Mouse (Mus musculus) embryonic fibroblast, embryonic 13.5 days (primary cell): ENCODE results near the gene Zc3h12a. TPM values are rescaled to one million over a fixed set of nuclear protein-coding genes. Genes with fewer than 3 reads are reported as not detected.
A peak's percentile ranks its signal among the peaks of the same experiment; 100 is the strongest.

ENCODE experiments used
- H3K27ac ChIP-seq: 2 replicates; pipeline ENCODE4 v1.5.1; 2012; ENCODE audit warnings: low read length, control low read depth, inconsistent platforms; ENCODE audit not compliant: insufficient read depth
- H3K4me1 ChIP-seq: 2 replicates; pipeline ENCODE4 v1.6.1; 2011; ENCODE audit warnings: low read length; ENCODE audit not compliant: control insufficient read depth, insufficient read depth
- H3K4me3 ChIP-seq: 2 replicates; pipeline ENCODE4 v1.5.1; 2011; ENCODE audit warnings: mild to moderate bottlenecking, control low read depth, low read length; ENCODE audit not compliant: insufficient read depth
- CTCF ChIP-seq: IDR thresholded peaks from 2 replicates; pipeline ENCODE4 v1.5.1; 2011; ENCODE audit warnings: mild to moderate bottlenecking, control low read depth, low read length, moderate library complexity, borderline replicate concordance; ENCODE audit not compliant: insufficient read depth
- POLR2A ChIP-seq: IDR thresholded peaks from 2 replicates; pipeline ENCODE4 v1.6.1; 2011; ENCODE audit warnings: low read depth, mild to moderate bottlenecking, control low read depth, low read length, moderate library complexity
- polyA plus RNA-seq: library from polyadenylated mRNA; stranded (reverse); fragments of >200 nt; gene quantifications from 2 replicates; pipeline ENCODE4 v1.2.4, GENCODE M21; 2011; ENCODE audit warnings: low read depth; ENCODE audit not compliant: missing spikeins, insufficient read length

Zc3h12a gene
- polyA plus RNA-seq, 1 experiment: 6.0 TPM

DNA sequence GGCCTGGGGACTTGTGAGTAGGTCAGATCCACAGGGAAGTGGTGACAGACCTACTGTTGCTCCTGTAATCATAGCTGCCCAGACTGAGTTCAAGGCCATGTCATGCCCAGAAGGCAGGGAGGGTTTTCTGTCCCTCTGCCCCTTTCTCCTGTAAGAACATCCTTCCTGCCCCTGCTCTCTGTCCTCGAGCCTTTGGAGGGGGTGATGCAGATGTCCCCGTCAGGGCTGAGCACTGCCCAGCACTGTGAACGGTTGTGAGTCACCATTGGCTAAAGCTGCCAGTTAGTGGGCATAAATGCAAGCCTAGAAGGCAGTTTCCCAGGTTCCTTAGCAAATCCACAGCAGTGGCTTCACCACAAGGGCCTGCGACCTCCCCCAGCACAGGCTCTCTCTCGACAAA lies 34.6 kb downstream of the Zc3h12a start:
- TF ChIP-seq CTCF (no peak), POLR2A (no peak)
- Histone ChIP-seq H3K4me1 (peaks cover 11% of the 10 kb centered on the region), H3K4me3 (no peak overlapping the region), H3K27ac (no peak overlapping the region)

DNA sequence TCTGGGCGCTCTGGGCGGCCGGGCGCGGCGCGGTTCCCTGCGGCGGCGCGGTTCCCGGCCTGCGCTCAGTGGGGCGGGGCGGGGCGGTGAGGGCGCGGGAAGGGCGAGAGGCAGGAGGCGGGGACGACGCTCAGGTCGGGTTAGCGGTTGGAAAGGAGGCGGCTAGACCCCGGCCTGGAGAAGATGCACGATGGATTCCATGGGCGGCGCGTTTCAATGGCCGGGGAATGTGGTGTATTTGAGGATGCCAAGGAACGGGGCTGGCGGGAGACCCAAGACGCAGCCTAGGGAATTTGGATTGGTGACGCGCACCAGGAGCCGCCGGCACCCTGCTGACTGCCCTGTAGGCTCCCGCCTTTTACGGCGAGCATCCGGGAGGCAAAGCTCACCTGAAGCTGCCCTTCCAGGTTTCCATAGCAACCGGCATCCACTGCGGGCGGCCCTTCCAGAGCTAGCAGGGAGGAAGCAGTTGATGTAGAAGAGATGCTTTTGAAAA lies 42.2 kb downstream of the Zc3h12a start:
- H3K27ac ChIP-seq: peak overlapping the region; percentile 84
- H3K4me3 ChIP-seq: peak overlapping the region; percentile 58
- no peak for TF ChIP-seq CTCF
- TF ChIP-seq POLR2A: no peak
- H3K4me1 ChIP-seq: no peaks in the 10 kb centered on the region

DNA sequence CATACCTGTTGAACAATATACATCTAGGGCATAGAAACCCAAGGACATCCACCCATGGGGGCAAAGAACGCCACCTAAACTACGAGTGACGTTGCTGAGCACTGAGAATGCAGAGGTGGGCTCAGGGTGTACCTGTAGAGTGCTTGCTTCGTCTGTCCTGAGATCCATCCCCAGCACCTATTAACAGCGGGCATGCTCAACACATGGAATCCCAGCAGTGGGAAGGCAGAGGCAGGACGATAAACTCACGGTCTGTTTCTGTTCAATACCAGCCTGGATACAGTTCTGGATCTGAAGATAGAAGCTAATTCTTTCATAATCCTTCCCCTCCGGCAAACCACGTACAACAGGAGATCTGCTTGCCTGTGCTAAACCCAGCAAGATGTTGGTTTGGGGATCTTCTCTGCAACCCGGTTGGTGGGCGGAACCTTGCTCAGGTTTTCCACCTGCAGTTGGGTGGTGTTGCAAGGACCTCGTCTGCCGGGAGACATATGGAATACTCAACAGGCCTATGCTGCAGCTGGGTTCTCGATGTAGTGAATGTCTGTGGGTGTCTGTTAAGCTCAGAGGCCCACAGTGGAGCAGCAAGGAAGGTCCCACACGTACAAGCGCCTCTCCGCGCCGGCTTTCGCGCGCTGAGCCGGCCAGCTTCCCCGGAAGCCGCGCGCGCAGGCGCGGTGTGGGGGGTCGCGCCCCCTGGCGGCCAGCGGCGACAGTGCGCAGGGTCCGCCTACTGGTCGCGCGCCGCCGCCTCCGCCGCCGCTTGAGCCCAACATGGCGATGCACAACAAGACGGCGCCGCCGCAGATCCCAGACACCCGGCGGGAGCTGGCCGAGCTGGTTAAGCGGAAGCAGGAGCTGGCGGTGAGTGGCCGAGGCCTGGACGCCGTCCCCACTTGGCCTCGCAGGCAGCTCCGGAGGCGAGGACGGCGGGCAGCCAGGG lies 43.0 kb downstream of the Zc3h12a start, which contains the start of gene Meaf6:
Gene Meaf6, plus strand, starts transcription at position 732 of the 943 bp plus-strand sequence.
- no peaks in the 10 kb centered on the region for H3K4me1 ChIP-seq
- H3K27ac ChIP-seq: peak within 1 kb of the TSS; percentile 84
- peak within 1 kb of the TSS; percentile 58 for H3K4me3 ChIP-seq
- TF ChIP-seq CTCF: peak; percentile 63
- peak; percentile 77 for TF ChIP-seq POLR2A

DNA sequence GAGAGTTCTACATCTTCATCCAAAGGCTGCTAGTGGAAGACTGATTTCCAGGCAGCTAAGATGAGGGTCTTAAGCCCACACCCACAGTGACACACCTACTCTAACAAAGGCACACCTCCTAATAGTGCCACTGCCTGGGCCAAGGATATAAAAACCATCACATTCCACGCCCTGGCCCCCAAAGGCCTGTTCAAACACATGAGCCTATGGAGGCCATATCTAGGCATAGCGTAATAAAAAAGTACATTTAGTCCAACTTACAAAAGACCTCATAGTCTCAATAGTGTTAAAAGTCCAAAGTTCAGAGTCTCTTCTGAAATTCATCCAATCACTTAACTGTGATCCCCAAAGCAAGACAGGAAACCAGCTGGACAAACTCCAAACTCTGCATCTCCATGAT lies 48.9 kb downstream of the Zc3h12a start:
- no peak overlapping the region for H3K27ac ChIP-seq
- no peaks in the 10 kb centered on the region for H3K4me1 ChIP-seq
- TF ChIP-seq CTCF (no peak), POLR2A (no peak)
- H3K4me3 ChIP-seq: no peak overlapping the region

DNA sequence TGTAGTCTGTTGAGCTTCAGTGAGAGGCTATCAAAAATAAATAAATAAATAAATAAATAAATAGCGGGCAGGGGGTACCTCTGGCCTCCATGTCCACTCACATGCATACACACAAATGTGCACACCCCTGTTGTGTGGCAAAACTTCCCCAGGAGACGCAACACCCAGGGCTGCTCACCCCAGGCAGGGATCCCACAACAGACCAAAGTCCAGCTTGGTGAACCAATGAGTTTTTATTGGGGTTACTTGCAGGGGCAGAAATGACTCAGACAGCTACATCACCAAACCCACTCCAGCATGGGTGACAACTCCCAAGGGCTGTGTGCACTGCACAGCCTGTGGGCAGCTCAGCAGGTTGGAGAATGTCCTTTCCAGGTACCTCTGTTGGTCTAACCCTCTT lies 49.9 kb downstream of the Zc3h12a start:
- Histone ChIP-seq H3K4me1 (no peaks in the 10 kb centered on the region), H3K27ac (no peak overlapping the region), H3K4me3 (no peak overlapping the region)
- TF ChIP-seq POLR2A (no peak), CTCF (no peak)

Other genes with a start within 250 kb of the Zc3h12a start
- not detected in 2 replicates for gene Epha10, start 246.9 kb downstream of the Zc3h12a start, polyA plus RNA-seq
- 12.7 and 17.7 TPM in 2 replicates for gene 9930104L06Rik, start 190.8 kb downstream of the Zc3h12a start, polyA plus RNA-seq
- 35.8 and 47.9 TPM in 2 replicates for gene Cdca8, start 188.5 kb downstream of the Zc3h12a start, polyA plus RNA-seq
- 0.45 and 0.84 TPM in 2 replicates for gene Rspo1, start 141.4 kb downstream of the Zc3h12a start, polyA plus RNA-seq
- gene Gnl2, start 111.3 kb downstream of the Zc3h12a start, polyA plus RNA-seq: 65.7 and 71.8 TPM in 2 replicates
- not detected in 2 replicates for gene Dnali1, start 62.1 kb downstream of the Zc3h12a start, polyA plus RNA-seq
- 15.5 and 16.8 TPM in 2 replicates for gene Snip1, start 61.2 kb downstream of the Zc3h12a start, polyA plus RNA-seq
- gene Meaf6, start 42.7 kb downstream of the Zc3h12a start, polyA plus RNA-seq: 21.8 and 35.7 TPM in 2 replicates